Mouse (Mus musculus) ovary, postnatal 10 days (tissue): Measurements from ENCODE around the gene Teddm1a.
"Not testable (repeated sequence)": the region's sequence is repeated elsewhere in the genome, so short reads cannot be mapped to it uniquely, and the experiment has no call there.

Experiments used
- DNase-seq: peaks from one replicate; pipeline ENCODE4 v3.0.0; 2022; ENCODE audit warnings: low spot score

Teddm1a gene

DNA sequence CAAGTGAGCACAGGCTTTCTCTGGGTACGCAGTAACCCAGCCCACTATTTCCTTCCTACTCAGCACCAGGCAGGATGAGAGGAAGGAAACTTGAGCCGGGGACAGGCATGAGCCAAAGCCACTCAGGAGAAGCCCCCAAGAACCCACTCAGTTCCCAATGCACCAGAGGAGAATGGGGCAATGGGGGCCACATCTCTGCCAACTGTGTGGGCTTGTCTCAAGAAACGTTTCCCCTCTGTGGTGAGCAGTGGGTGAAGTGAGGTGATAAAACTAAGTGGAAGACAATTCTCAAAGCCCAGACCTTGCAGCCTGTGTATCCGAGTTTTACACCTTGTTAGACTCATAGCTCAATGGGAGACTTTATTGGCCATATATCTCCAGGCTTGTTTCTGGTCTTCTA, at the start of gene Teddm1a:
TSS of gene Teddm1a (plus strand) at position 301 of the 400 bp plus-strand sequence.
- no peak for DNase-seq

DNA sequence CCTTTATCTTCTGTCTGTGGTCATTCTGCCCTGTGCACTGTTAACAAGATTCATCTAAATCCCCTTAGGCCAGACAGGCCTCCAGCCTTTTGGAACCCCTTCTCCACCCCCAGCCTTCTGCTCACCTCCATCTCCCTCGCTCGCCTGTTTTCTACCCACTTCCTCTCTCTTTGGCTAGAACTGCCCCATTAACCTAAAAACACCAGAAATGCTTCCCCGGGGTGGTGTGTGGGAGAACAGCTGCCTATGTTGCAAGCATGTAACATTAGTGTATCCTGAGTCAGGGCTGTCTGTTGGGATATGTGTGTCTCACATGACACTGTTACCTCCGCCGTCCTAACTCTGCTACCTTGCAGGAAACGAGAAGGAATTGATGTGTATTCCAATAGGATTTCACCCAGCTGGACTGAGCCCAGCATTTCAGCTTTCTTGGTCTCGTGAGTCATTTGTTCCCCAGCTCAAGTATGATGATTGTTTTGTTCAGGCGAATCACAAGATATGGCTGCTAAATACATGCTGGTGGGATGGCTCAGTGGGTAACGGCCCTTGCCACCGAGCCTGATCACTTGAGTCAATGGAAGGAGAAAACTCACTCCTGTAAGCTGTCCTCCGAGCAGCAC, 49.3 kb upstream of the Teddm1a start:
- DNase-seq: no peak

GRCm38 (mm10) chr1:153844042-153844441, 47.5 kb upstream of the Teddm1a start, which contains the start of gene Rgsl1:
Rgsl1 (minus strand) TSS chr1:153844142.
- no peak for DNase-seq

GRCm38 (mm10) chr1:153846420-153846819, 45.1 kb upstream of the Teddm1a start:
- DNase-seq: no peak

GRCm38 (mm10) chr1:153846867-153847266, 44.7 kb upstream of the Teddm1a start:
- DNase-seq: no peak

GRCm38 (mm10) chr1:153852696-153853095, 38.8 kb upstream of the Teddm1a start:
- not testable (repeated sequence) for DNase-seq

- no peak for DNase-seq
Observed at GRCm38 (mm10) chr1:153855946-153856345, 35.6 kb upstream of the Teddm1a start.

- DNase-seq: no peak
Observed at GRCm38 (mm10) chr1:153874045-153874444, 17.5 kb upstream of the Teddm1a start, which contains the start of gene Teddm1b. Teddm1b (plus strand) TSS chr1:153874345.

GRCm38 (mm10) chr1:153880391-153880790, 11.2 kb upstream of the Teddm1a start:
- DNase-seq: not testable (repeated sequence)

DNA sequence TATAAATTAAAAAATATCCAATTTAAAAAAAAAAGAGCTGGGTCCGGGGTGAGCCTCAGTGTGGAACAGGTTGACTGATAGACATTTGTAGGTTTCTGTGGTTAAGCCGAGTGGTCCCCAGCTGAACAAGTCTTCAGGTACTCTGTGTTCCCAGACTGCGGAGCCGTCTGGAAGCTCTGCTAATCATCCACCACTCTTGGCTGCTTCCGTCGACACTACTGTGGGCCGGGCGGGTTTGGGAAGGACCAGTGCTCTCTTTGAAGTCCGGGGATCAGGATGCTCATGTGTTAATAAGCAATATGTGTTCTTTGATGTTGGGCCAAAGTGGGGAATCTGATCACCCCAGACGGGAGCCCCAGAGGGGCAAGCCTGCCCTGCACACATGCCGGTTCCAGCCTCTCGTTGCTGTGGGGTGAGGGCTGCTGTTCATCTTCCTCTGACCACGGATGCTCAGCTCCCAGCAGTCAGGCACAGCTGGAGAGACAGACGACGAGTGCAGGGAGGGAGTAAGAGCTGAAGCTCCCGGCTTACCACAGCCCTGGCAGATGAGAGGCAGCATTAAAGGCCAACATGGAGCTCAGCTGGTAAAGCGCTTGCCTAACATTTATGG, 5.4 kb upstream of the Teddm1a start:
- no peak for DNase-seq

DNA sequence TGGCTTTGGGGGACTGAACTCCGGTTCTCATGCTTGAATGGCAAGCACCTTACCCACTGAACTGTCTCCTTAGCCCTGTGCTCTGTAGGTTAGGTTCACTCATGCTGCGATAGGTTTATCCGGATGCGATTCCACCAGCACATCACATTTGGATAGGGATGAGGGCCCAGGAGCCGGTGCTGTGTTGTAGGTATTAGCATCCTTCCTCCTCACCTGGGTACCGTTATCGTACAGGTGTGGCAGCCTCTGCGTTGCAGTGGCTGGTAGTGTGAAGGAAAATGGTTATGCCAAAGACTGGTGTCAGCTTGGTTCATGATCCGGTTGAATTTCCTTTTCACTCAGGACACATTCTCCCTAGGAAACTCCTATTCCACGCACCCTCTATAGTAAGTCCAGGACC, 1.4 kb upstream of the Teddm1a start:
- DNase-seq: no peak

DNA sequence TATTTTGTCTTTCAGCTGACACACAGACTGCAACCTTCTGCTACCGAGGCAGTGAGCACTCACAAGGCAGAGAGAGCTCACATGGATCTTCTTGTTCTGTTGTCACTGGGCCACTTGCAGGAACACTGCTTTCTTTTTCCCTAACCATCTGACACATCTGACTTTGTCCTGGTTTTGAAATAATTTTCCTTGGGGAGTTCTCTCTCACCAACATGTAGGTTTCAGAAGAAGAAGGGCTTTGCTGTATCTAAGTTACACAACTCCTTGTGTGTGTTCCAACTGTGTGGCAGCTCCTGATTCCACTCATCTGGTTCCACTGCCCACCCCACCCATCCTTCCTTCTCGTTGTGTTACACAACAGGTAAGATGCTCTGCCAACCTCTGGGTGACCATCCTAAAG, 2.2 kb downstream of the Teddm1a start:
- DNase-seq: no peak

DNA sequence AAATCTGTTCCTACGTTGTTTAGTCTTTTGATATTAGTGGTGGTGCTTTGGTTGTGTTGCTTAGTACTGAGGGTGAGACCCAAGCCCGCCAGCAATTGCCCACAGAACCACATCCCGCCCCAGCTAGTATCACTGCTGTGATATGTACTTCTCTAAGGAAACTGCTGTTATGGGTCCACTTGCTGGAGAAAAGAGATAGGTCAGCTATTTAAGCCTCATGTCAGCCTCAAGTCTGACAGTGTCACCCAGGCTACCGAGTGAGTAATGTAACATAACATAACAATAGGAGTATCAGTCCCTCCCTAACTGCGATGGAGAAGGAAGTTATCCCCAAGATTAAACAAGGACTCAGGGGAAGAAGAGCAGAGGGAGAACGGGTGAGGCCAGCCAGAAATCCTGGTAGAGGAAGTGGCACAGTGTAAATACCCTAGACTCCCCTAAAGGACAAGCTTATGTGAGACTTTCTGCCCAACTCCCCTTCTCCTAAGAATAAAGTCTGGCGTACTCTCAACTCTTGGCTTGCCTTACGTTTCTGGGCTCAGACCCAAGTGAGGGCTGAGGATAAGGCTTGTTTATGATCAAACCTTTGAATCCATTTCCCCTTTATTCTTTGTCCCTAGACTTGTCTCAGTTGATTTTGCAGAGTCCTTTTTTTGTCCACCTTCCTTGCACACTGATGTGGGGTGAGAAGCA, 2.8 kb downstream of the Teddm1a start:
- no peak for DNase-seq

DNA sequence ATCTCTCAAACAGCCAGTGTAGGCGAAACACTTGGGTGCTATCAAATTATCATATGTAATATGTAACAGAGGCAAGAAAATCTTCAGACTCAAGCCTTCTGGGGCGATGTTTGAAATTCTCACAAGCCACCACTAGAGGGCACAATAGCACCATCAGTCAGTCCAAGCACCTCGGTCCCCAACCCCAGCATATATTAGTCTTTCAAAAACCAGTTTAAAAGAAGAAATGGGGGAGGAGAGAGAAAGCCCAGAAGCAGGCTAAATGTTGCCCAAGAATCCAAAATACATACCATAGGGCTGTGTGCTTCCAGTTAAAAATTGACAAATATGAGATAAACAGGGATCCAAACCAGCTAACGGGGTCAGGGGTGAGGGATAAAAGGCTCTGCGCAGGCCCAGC, 3.4 kb downstream of the Teddm1a start:
- DNase-seq: no peak

DNA sequence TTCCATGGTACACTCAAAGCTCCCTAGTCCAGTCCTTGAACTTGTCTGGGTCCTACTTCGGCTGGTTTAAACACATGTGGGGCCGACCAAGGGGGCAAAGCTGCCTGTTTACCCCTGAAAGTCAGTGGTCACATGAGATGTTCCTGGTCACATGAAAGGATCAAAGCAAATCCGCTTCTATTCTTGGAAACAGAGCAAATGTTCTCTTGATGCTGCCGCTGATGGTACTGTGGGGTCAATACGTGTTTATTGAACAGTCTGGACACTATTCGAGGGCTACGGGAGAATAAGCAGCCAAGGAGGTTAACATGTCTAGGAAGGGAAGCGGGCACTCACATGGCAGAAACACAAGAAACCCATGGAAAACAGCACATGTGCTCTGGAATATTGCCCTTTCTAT, 5.7 kb downstream of the Teddm1a start:
- no peak for DNase-seq

DNA sequence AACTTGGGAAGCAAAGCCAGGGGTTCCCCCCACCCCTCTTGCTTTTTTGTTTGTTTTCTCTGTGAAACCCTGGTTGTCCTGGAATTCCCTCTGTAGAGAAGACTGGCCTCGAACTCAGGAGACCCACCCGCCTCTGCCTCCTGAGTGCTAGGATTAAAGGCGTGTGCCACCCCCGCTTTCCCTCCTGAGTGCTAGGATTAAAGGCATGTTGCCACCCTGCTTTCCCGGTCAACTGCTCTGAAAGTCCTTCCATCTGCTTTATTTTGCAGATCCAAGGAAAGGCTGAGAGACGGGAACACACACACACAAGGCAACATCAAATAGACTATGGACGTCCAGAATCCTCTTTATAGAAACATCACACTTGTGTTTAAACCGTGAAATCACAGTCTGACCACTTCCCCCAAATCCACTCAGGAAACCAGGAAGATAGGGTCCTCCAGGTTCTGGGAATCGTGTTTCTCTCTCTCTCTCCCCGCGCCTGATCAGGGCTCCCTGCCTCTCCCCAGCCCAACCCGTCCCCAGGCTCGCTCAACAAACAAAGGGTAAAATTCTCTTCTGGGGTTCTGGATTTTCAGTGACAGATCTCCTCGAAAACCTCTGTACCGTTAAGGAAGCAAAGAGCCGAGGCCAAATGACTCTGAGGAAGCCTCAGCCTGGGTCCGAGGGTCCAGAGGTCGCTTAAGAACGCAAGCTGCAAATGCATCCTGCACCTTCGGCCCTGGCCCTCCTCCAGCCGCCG, 7.6 kb downstream of the Teddm1a start:
- no peak for DNase-seq

DNA sequence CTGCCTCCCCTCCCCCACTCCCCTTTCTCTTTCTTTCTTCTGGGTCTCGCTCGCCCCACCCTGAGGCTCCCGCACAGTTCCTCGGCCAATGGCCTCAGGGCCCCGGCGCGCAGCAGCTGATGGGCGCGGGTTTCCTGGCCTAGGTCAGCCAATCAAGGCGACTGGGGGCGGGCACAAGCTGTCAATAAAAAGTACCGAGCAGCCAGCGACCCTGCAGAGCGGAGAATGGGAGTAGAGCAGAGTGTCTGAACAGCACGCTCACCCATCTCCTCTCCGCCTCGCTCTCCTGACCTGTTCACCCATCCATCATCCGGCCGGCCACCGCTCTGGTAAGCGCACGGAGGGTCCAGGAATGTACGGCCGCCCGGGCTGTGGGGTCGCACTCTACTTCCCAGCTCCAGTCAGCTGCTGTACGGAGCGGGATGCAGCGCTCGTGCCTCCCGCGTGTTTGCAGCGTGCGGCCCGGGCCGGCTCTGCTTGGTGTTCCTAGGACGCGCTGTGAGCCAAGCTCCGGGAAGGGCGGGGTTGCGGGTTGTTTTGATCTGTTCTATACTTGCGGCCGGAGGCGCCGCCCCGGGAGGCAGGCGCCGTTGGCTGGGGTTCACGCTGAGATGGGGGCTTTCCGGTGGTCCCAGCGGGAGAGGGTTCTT, 8.3 kb downstream of the Teddm1a start, which contains the start of the genes Glul and Teddm2:
TSS of gene Glul (plus strand) at position 214 of the 650 bp plus-strand sequence.
TSS of gene Teddm2 (minus strand) at position 498 of the 650 bp plus-strand sequence.
- DNase-seq: peak; percentile 94

DNA sequence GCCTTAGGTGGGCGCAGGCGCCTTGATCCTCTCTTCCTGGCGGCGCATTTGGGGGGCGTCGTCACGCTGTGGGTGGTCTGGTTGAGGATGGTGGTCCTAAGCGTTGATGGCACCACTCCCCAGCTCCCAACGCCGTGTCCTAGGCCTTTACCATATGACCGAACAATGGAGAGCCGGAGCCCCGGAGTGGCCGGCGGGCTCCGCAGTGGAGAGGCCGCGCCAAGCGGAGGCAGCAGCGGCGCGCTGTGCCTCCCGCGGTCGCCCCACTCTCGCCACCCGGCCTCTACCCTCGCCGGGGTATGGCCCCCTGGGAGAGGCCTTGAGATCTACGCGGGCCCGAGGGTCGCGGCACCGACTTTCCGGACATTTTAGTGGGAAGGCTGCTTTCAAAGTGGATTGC, 8.8 kb downstream of the Teddm1a start:
- peak; percentile 28 for DNase-seq

- no peak for DNase-seq
Observed at GRCm38 (mm10) chr1:153900860-153901730, 9.6 kb downstream of the Teddm1a start.

DNA sequence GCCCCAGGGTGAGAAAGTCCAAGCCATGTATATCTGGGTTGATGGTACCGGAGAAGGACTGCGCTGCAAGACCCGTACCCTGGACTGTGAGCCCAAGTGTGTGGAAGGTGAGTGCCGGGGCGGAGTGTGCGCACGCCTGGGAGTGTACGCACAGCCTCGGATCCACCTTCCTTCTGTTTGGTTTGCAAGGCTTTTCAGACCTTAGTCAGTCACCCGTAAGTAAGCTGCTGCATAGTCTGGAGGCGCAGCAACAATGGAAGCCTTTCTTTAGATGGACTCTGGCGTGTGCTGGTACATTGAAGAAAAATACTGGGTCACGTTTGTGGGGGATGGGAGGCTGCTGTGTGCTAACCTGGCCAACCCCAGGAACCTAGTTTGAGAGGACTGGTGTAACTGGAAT, 11.5 kb downstream of the Teddm1a start:
- no peak for DNase-seq

DNA sequence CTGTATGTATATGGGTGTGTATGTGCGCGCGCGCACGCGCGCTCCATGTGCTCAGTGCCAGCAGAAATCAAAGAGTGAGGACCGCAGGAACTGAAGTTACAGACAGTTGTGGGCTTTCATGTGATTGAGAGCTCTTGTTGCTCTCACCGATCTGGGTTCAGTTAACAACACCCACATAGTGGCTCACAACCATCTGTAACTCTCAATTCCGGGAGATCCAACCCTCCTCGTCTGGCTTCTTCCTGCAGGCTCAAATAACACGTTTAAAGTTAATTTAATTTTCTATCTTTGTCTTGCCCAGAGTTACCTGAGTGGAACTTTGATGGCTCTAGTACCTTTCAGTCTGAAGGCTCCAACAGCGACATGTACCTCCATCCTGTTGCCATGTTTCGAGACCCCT, 12.7 kb downstream of the Teddm1a start:
- no peak for DNase-seq
